Mouse (Mus musculus): ENCODE results near the gene H2-DMb2.

- TF ChIP-seq POLR2A (IDR thresholded peaks at IDR 0.05; ENCODE audit: extremely low read depth, insufficient read depth, low read length) (no peak), CTCF (IDR thresholded peaks at IDR 0.05; ENCODE audit: low read depth, low read length) (no peak)
These were observed 16.2 kb upstream of the H2-DMb2 start for GRCm38 (mm10) chr17:34126826-34127420.

Data from liver, adult 2 months (tissue).